Mouse (Mus musculus) E14TG2a.4 (cell line): ENCODE measurements around the gene Vmn1r223.

Source experiments
- CTCF ChIP-seq: conservative IDR thresholded peaks from 2 replicates; pipeline ENCODE4 v1.5.1; 2014; ENCODE audit warnings: low read length
- POU5F1 ChIP-seq: IDR thresholded peaks from 2 replicates; pipeline ENCODE4 v1.6.1; 2014; ENCODE audit warnings: low read length, borderline replicate concordance

- TF ChIP-seq CTCF: no peak
- no peak for TF ChIP-seq POU5F1
These were observed 39.2 kb downstream of the Vmn1r223 start for GRCm38 (mm10) chr13:23285921-23286720.
